Mouse (Mus musculus): ENCODE results near the gene Ube2g1. TPM values are rescaled to one million over a fixed set of nuclear protein-coding genes. Genes with fewer than 3 reads are reported as not detected.

The Ube2g1 gene
- polyA plus RNA-seq, 1 experiment from 2014 or later: 44.9 TPM

GRCm38 (mm10) chr11:72578471-72578870 is 28.6 kb upstream of the Ube2g1 start:
- Histone ChIP-seq H3K4me1 (ENCODE audit: insufficient read depth, low read depth, low read length) (no peaks in the 10 kb centered on the region), H3K4me3 (ENCODE audit: low read depth, low read length) (no peak overlapping the region), H3K36me3 (ENCODE audit: insufficient read depth, low read length) (no peaks in the 10 kb centered on the region), H3K9me3 (ENCODE audit: low read length) (no peaks in the 10 kb centered on the region), H3K27ac (ENCODE audit: low read length) (no peak overlapping the region), H3K9ac (replicated peaks; ENCODE audit: low read depth) (no peak overlapping the region), H3K27me3 (replicated peaks; ENCODE audit: insufficient read depth, low read length) (no peaks in the 10 kb centered on the region), H3K4me2 (replicated peaks; ENCODE audit: low read depth, low read length) (no peak overlapping the region)
- ATAC-seq (no peak), DNase-seq (ENCODE audit: low spot score) (no peak)
- 72% methylated on average over 4 of the region's 4 CpGs for WGBS
- TF ChIP-seq EP300 (IDR thresholded peaks at IDR 0.05) (no peak), CTCF (IDR thresholded peaks at IDR 0.05) (no peak)

DNA sequence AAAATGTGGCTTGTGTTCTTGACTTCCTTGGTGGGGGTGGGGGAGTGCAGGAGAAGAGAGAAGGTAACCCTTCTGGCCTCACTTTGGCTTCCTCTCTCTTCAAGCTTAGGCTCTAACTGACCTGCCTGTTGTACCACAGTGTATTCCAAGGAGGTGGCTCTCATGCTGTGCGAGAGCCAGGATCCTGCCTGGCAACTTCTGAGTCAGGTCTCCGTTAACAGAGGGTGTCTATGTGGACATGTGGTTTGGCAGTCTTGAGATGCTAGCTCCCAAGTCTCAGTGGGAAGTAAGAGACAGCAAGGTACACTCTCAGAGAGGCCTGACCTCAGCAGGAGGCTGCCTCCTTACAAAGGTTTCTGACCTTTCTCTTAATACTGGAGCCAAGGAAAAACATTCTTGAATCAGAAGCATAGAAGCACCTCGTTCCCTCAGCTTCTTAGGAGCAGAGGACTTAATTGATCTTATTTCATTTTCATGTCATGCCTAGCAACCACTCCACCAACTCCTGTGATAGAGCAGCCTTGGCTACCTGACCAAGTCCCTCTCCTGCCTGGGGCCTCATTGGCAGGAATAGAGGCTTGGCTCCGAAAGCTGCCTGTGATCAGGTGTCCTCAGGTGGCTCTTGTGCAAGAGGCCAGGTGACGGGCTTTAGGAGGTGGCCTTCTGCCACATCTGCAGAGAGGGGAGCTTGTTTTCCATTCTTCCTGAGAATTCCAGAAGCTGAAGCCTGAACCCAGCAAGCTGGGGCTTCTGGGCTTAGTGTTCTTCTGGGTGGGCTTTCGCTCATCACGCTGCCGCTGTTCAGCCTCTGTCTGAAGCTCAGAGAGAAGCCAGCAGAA is 25.3 kb upstream of the Ube2g1 start:
- ATAC-seq: peak; percentile 71
- WGBS: 62% methylated on average over 8 of the region's 8 CpGs

GRCm38 (mm10) chr11:72582448-72582705 is 24.7 kb upstream of the Ube2g1 start:
- H3K4me1 ChIP-seq (ENCODE audit: insufficient read depth, low read depth, low read length): no peaks in the 10 kb centered on the region
- no peaks in the 10 kb centered on the region for H3K27me3 ChIP-seq (replicated peaks; ENCODE audit: insufficient read depth, low read length)
- H3K36me3 ChIP-seq (ENCODE audit: insufficient read depth, low read length): no peaks in the 10 kb centered on the region
- no peak overlapping the region for H3K9ac ChIP-seq (replicated peaks; ENCODE audit: low read depth)
- H3K4me2 ChIP-seq (replicated peaks; ENCODE audit: low read depth, low read length): no peak overlapping the region
- WGBS: 74% methylated on average over 3 of the region's 3 CpGs
- no peak for ATAC-seq
- no peaks in the 10 kb centered on the region for H3K9me3 ChIP-seq (ENCODE audit: low read length)
- no peak overlapping the region for H3K4me3 ChIP-seq (ENCODE audit: low read depth, low read length)
- no peak for DNase-seq (ENCODE audit: low spot score)
- H3K27ac ChIP-seq (ENCODE audit: low read length): no peak overlapping the region
- TF ChIP-seq EP300 (IDR thresholded peaks at IDR 0.05) (no peak), CTCF (IDR thresholded peaks at IDR 0.05) (no peak)

More for the DNA sequence above, 25.3 kb upstream of the Ube2g1 start:
- Histone ChIP-seq H3K4me1 (ENCODE audit: insufficient read depth, low read depth, low read length) (no peaks in the 10 kb centered on the region), H3K9ac (replicated peaks; ENCODE audit: low read depth) (no peak overlapping the region), H3K9me3 (ENCODE audit: low read length) (no peaks in the 10 kb centered on the region), H3K27me3 (replicated peaks; ENCODE audit: insufficient read depth, low read length) (no peaks in the 10 kb centered on the region), H3K4me2 (replicated peaks; ENCODE audit: low read depth, low read length) (no peak overlapping the region), H3K4me3 (ENCODE audit: low read depth, low read length) (no peak overlapping the region), H3K36me3 (ENCODE audit: insufficient read depth, low read length) (no peaks in the 10 kb centered on the region), H3K27ac (ENCODE audit: low read length) (no peak overlapping the region)
- TF ChIP-seq CTCF (IDR thresholded peaks at IDR 0.05): no peak
- no peak for TF ChIP-seq EP300 (IDR thresholded peaks at IDR 0.05)
- peak; percentile 59 for DNase-seq (ENCODE audit: low spot score)

- ATAC-seq: no peak
- Histone ChIP-seq H3K36me3 (ENCODE audit: insufficient read depth, low read length) (no peaks in the 10 kb centered on the region), H3K27ac (ENCODE audit: low read length) (no peak overlapping the region), H3K9ac (replicated peaks; ENCODE audit: low read depth) (no peak overlapping the region), H3K9me3 (ENCODE audit: low read length) (no peaks in the 10 kb centered on the region), H3K27me3 (replicated peaks; ENCODE audit: insufficient read depth, low read length) (no peaks in the 10 kb centered on the region), H3K4me1 (ENCODE audit: insufficient read depth, low read depth, low read length) (no peaks in the 10 kb centered on the region), H3K4me3 (ENCODE audit: low read depth, low read length) (no peak overlapping the region), H3K4me2 (replicated peaks; ENCODE audit: low read depth, low read length) (no peak overlapping the region)
- no peak for DNase-seq (ENCODE audit: low spot score)
- TF ChIP-seq EP300 (IDR thresholded peaks at IDR 0.05) (no peak), CTCF (IDR thresholded peaks at IDR 0.05) (no peak)
- 86% methylated on average over 2 of the region's 2 CpGs for WGBS
Observed at GRCm38 (mm10) chr11:72583092-72583491, 24.0 kb upstream of the Ube2g1 start.

- Histone ChIP-seq H3K9ac (replicated peaks; ENCODE audit: low read depth) (no peak overlapping the region), H3K9me3 (ENCODE audit: low read length) (no peaks in the 10 kb centered on the region), H3K36me3 (ENCODE audit: insufficient read depth, low read length) (no peaks in the 10 kb centered on the region), H3K27ac (ENCODE audit: low read length) (no peak overlapping the region), H3K4me2 (replicated peaks; ENCODE audit: low read depth, low read length) (no peak overlapping the region), H3K4me1 (ENCODE audit: insufficient read depth, low read depth, low read length) (no peaks in the 10 kb centered on the region), H3K27me3 (replicated peaks; ENCODE audit: insufficient read depth, low read length) (no peaks in the 10 kb centered on the region), H3K4me3 (ENCODE audit: low read depth, low read length) (no peak overlapping the region)
- WGBS: 88% methylated on average over 3 of the region's 3 CpGs
- ATAC-seq (no peak), DNase-seq (ENCODE audit: low spot score) (no peak)
- TF ChIP-seq CTCF (IDR thresholded peaks at IDR 0.05): no peak
- TF ChIP-seq EP300 (IDR thresholded peaks at IDR 0.05): no peak
Observed at GRCm38 (mm10) chr11:72586570-72586969, 20.5 kb upstream of the Ube2g1 start.

DNA sequence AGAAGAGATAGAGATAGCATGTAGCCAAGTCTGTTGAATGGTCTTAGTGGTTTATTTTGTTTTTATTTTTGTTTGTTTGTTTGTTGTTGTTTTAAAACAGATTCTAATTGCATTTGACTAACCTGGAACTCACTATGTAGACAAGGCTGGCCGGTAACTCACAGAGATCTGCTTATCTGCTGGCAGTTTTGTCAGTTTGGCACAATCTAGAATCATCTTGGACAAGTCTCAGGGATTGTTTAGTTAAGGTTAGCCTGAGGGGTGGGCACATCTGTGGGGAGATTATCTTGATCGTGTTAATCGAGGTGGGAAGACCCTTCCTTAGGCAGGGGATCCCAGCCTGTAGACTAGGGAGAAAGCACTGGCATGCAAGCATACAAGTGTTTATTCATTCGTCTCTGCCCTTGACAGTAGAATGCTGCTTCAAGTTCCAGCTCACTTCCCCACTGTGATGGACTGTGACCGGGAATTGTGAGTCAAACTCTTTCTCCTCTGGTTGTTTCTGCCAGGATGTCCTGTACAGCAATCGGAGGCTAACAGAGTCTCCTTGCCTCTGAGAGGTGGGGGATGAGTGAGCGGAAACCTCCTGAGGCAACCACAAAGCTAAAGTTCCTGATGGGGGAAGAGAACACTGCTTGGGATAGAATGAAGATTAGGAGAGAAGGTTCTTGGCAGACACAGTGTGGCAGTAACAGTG is 19.4 kb upstream of the Ube2g1 start:
- H3K27ac ChIP-seq (ENCODE audit: low read length): no peak overlapping the region
- H3K36me3 ChIP-seq (ENCODE audit: insufficient read depth, low read length): no peaks in the 10 kb centered on the region
- WGBS: 26% methylated on average over 7 of the region's 7 CpGs
- no peaks in the 10 kb centered on the region for H3K9me3 ChIP-seq (ENCODE audit: low read length)
- H3K4me2 ChIP-seq (replicated peaks; ENCODE audit: low read depth, low read length): no peak overlapping the region
- H3K4me1 ChIP-seq (ENCODE audit: insufficient read depth, low read depth, low read length): no peaks in the 10 kb centered on the region
- H3K27me3 ChIP-seq (replicated peaks; ENCODE audit: insufficient read depth, low read length): no peaks in the 10 kb centered on the region
- H3K9ac ChIP-seq (replicated peaks; ENCODE audit: low read depth): no peak overlapping the region
- peak; percentile 38 for DNase-seq (ENCODE audit: low spot score)
- TF ChIP-seq EP300 (IDR thresholded peaks at IDR 0.05): no peak
- no peak for TF ChIP-seq CTCF (IDR thresholded peaks at IDR 0.05)
- peak; percentile 67 for ATAC-seq
- no peak overlapping the region for H3K4me3 ChIP-seq (ENCODE audit: low read depth, low read length)
